Mouse (Mus musculus): ENCODE results near the gene Oser1. TPM values are rescaled to one million over a fixed set of nuclear protein-coding genes. Genes with fewer than 3 reads are reported as not detected.

The Oser1 gene
- polyA plus RNA-seq, 1 experiment from 2014 or later: 79.0 TPM

DNA sequence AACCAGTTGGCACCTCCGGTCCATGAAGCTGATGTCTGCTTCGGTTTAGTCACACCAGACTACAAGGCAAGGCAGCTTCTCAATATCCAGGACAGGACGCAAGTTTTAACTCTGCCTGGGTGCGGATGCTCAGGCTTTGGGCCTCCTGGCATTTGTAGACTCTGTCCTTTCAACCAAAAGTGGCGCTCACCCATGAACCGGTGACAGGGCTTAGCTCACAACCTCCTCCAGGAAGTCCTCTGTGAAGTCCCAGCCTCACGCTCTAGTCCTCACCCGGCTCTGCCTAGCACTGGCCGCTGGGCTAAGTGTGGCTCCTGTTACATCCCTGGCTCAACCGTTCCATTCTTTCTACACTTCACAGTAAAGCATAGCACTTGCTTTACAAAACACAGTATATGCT, 31.3 kb downstream of the Oser1 start:
- H3K27me3 ChIP-seq (replicated peaks; ENCODE audit: control insufficient read depth, insufficient read depth, low read length): no peaks in the 10 kb centered on the region
- no peak overlapping the region for H3K4me2 ChIP-seq (ENCODE audit: low read depth, low read length)
- 87% methylated on average over 10 of the region's 10 CpGs for WGBS
- H3K9me3 ChIP-seq (ENCODE audit: control insufficient read depth, low read length): no peaks in the 10 kb centered on the region
- H3K36me3 ChIP-seq (ENCODE audit: control insufficient read depth, insufficient read depth, low read length): no peaks in the 10 kb centered on the region
- no peak overlapping the region for H3K4me3 ChIP-seq (ENCODE audit: low read depth, low read length)
- DNase-seq (ENCODE audit: low spot score) (no peak), ATAC-seq (ENCODE audit: low read depth) (no peak)
- peaks cover 8% of the 10 kb centered on the region for H3K4me1 ChIP-seq (ENCODE audit: control insufficient read depth, insufficient read depth, low read length)
- H3K27ac ChIP-seq (replicated peaks; ENCODE audit: low read depth, low read length): no peak overlapping the region
- H3K9ac ChIP-seq (ENCODE audit: low read depth, low read length): no peak overlapping the region

DNA sequence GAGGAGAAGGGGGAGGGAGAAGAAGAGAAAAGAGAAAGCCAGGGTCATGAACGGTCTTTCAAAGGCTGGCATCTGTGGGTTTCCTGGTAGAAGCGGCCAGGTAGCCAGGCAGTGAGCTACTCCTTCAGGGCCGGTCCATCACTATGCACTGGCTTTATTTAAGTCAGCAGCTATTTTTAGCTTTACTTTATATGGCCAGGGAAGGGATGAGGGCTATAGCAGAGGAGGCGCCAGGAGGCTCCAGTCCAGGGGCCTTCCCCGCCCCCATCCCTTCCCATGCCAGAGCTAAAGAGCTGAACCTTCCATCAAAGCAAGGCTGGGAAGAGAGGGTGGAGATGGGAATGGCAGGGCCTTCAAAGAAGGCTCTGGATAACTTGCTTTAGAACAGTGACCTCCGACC, 32.1 kb downstream of the Oser1 start:
- ATAC-seq (ENCODE audit: low read depth) (no peak), DNase-seq (ENCODE audit: low spot score) (no peak)
- no peak overlapping the region for H3K4me2 ChIP-seq (ENCODE audit: low read depth, low read length)
- H3K27ac ChIP-seq (replicated peaks; ENCODE audit: low read depth, low read length): no peak overlapping the region
- peaks cover under 1% of the 10 kb centered on the region; the same call in 1 of the 2 replicates for H3K4me1 ChIP-seq (ENCODE audit: control insufficient read depth, insufficient read depth, low read length)
- H3K27me3 ChIP-seq (replicated peaks; ENCODE audit: control insufficient read depth, insufficient read depth, low read length): no peaks in the 10 kb centered on the region
- H3K36me3 ChIP-seq (ENCODE audit: control insufficient read depth, insufficient read depth, low read length): no peaks in the 10 kb centered on the region
- no peak overlapping the region for H3K9ac ChIP-seq (ENCODE audit: low read depth, low read length)
- WGBS: 73% methylated on average over 6 of the region's 6 CpGs
- no peak overlapping the region for H3K4me3 ChIP-seq (ENCODE audit: low read depth, low read length)
- no peaks in the 10 kb centered on the region for H3K9me3 ChIP-seq (ENCODE audit: control insufficient read depth, low read length)

DNA sequence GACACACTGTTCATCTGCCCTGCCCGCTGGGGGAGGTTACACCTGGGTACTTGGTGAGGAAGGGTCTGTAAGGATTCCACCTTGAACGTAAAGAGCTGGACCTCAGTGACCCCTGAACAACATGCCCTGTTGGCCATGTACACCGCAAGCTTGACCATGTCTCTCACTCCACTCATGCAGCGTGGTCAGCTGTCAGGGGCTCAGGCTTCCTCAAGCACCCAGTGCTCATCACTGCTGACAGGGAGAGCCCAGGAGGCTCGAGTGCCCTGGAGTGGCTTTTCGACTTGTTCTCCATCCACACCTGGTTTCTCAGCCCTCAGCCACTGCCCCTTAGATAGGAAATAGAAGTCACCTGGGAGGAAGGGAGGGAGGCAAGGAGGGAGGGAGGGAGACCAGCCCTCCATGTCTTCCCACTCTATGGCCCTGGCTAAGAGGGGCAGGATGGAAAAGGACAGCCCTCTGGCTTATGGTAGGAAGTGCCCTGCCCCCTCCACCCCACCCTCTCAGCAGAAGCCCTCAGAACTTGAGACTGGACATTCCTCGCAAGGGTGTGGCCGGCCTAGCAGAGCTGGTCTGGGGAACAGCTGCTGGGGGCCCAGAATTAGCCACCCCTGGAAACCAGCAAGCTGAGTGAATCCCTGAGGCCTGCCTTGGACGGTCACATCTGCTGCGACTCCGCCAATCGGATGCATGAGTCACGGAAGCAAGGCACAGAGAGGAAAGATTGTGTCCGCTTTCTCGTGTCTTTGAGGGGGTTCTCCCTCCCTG, 37.9 kb downstream of the Oser1 start:
- Histone ChIP-seq H3K36me3 (ENCODE audit: control insufficient read depth, insufficient read depth, low read length) (no peaks in the 10 kb centered on the region), H3K4me1 (ENCODE audit: control insufficient read depth, insufficient read depth, low read length) (no peaks in the 10 kb centered on the region), H3K9me3 (ENCODE audit: control insufficient read depth, low read length) (no peaks in the 10 kb centered on the region), H3K27me3 (replicated peaks; ENCODE audit: control insufficient read depth, insufficient read depth, low read length) (no peaks in the 10 kb centered on the region), H3K9ac (ENCODE audit: low read depth, low read length) (no peak overlapping the region), H3K4me3 (ENCODE audit: low read depth, low read length) (no peak overlapping the region), H3K4me2 (ENCODE audit: low read depth, low read length) (no peak overlapping the region), H3K27ac (replicated peaks; ENCODE audit: low read depth, low read length) (peak overlapping the region; percentile 28)
- ATAC-seq (ENCODE audit: low read depth) (peak; percentile 93), DNase-seq (ENCODE audit: low spot score) (peak; percentile 82)
- WGBS: 56% methylated on average over 15 of the region's 15 CpGs

GRCm38 (mm10) chr2:163385126-163385525, 39.4 kb downstream of the Oser1 start:
- DNase-seq (ENCODE audit: low spot score) (no peak), ATAC-seq (ENCODE audit: low read depth) (no peak)
- Histone ChIP-seq H3K4me3 (ENCODE audit: low read depth, low read length) (no peak overlapping the region), H3K4me2 (ENCODE audit: low read depth, low read length) (no peak overlapping the region), H3K4me1 (ENCODE audit: control insufficient read depth, insufficient read depth, low read length) (no peaks in the 10 kb centered on the region), H3K9me3 (ENCODE audit: control insufficient read depth, low read length) (no peaks in the 10 kb centered on the region), H3K9ac (ENCODE audit: low read depth, low read length) (no peak overlapping the region), H3K27me3 (replicated peaks; ENCODE audit: control insufficient read depth, insufficient read depth, low read length) (no peaks in the 10 kb centered on the region), H3K27ac (replicated peaks; ENCODE audit: low read depth, low read length) (no peak overlapping the region), H3K36me3 (ENCODE audit: control insufficient read depth, insufficient read depth, low read length) (no peaks in the 10 kb centered on the region)
- 78% methylated on average over 6 of the region's 6 CpGs for WGBS

DNA sequence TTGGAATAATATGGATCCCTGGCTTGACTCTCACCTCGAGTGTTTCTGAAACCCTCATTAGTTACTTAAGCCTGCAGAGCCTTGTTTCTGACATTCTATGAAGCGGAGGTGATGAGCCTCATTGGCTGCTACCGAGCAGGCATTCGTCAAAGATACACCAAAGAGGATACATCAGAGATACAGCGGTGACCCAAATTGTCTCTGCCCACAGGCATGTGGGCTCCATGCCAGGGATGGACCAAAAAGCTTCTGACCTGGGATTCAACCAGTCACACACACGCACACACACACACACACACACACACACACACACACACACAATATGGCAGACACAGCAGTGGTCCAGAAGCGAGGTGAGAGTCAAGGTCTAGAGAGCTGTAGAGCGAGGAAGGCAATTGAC, 43.3 kb downstream of the Oser1 start:
- H3K9me3 ChIP-seq (ENCODE audit: control insufficient read depth, low read length): no peaks in the 10 kb centered on the region
- H3K9ac ChIP-seq (ENCODE audit: low read depth, low read length): no peak overlapping the region
- peaks cover 7% of the 10 kb centered on the region for H3K27me3 ChIP-seq (replicated peaks; ENCODE audit: control insufficient read depth, insufficient read depth, low read length)
- no peaks in the 10 kb centered on the region for H3K4me1 ChIP-seq (ENCODE audit: control insufficient read depth, insufficient read depth, low read length)
- DNase-seq (ENCODE audit: low spot score): no peak
- ATAC-seq (ENCODE audit: low read depth): no peak
- H3K27ac ChIP-seq (replicated peaks; ENCODE audit: low read depth, low read length): no peak overlapping the region
- 89% methylated on average over 8 of the region's 8 CpGs for WGBS
- no peaks in the 10 kb centered on the region for H3K36me3 ChIP-seq (ENCODE audit: control insufficient read depth, insufficient read depth, low read length)
- H3K4me2 ChIP-seq (ENCODE audit: low read depth, low read length): no peak overlapping the region
- H3K4me3 ChIP-seq (ENCODE audit: low read depth, low read length): no peak overlapping the region

GRCm38 (mm10) chr2:163379366-163379765, 45.1 kb downstream of the Oser1 start:
- ATAC-seq (ENCODE audit: low read depth) (no peak), DNase-seq (ENCODE audit: low spot score) (no peak)
- Histone ChIP-seq H3K9me3 (ENCODE audit: control insufficient read depth, low read length) (no peaks in the 10 kb centered on the region), H3K4me2 (ENCODE audit: low read depth, low read length) (no peak overlapping the region), H3K27ac (replicated peaks; ENCODE audit: low read depth, low read length) (no peak overlapping the region), H3K27me3 (replicated peaks; ENCODE audit: control insufficient read depth, insufficient read depth, low read length) (peaks cover 24% of the 10 kb centered on the region), H3K9ac (ENCODE audit: low read depth, low read length) (no peak overlapping the region), H3K36me3 (ENCODE audit: control insufficient read depth, insufficient read depth, low read length) (no peaks in the 10 kb centered on the region), H3K4me1 (ENCODE audit: control insufficient read depth, insufficient read depth, low read length) (no peaks in the 10 kb centered on the region), H3K4me3 (ENCODE audit: low read depth, low read length) (no peak overlapping the region)
- WGBS: 60% methylated on average over 5 of the region's 5 CpGs

DNA sequence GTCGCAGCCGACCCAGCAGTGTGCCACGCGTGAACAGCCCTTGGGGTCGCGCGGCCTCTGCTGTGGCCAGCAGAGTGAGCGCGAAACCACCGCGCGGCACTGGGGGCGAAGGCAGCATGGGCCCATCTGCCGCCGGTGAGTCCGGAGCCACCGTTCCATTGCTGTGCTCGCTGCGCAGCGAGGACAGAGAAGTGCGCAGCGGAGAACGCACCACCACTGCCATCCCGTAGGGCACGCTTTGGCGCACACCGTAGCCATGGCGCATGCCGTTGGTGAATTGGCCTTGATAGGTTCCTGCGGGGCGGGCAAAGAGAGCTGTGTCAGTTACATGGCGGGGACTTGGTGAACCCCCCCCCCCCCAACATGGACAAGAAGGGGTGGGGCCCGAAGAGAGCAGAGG, 48.4 kb downstream of the Oser1 start:
- 53% methylated on average over 31 of the region's 33 CpGs for WGBS
- H3K9ac ChIP-seq (ENCODE audit: low read depth, low read length): no peak overlapping the region
- H3K27ac ChIP-seq (replicated peaks; ENCODE audit: low read depth, low read length): no peak overlapping the region
- H3K27me3 ChIP-seq (replicated peaks; ENCODE audit: control insufficient read depth, insufficient read depth, low read length): peaks cover 24% of the 10 kb centered on the region
- H3K4me1 ChIP-seq (ENCODE audit: control insufficient read depth, insufficient read depth, low read length): no peaks in the 10 kb centered on the region
- ATAC-seq (ENCODE audit: low read depth) (no peak), DNase-seq (ENCODE audit: low spot score) (no peak)
- no peaks in the 10 kb centered on the region for H3K36me3 ChIP-seq (ENCODE audit: control insufficient read depth, insufficient read depth, low read length)
- H3K9me3 ChIP-seq (ENCODE audit: control insufficient read depth, low read length): no peaks in the 10 kb centered on the region
- no peak overlapping the region for H3K4me3 ChIP-seq (ENCODE audit: low read depth, low read length)
- H3K4me2 ChIP-seq (ENCODE audit: low read depth, low read length): peak overlapping the region; percentile 23

DNA sequence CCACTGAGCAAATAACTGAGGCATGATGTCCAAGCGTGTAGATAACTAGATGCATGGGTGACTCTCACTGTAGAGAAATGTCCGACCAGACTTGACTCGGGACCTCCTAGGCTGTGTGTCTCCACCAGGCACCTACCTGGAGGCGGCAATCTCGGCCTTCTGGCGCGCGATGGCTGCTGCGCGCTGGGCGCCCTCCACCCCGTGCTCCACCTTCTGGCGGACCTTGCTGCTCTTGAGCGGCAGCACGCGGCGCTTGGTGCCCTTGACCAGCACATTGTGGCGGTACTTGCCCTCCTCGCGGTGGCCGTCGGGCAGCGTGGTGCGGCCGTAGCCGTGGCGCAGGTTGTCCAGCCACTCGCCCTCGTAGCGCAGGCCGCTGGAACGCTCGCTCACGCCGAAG, 49.0 kb downstream of the Oser1 start:
- Histone ChIP-seq H3K4me3 (ENCODE audit: low read depth, low read length) (no peak overlapping the region), H3K4me2 (ENCODE audit: low read depth, low read length) (peak overlapping the region; percentile 23), H3K9ac (ENCODE audit: low read depth, low read length) (no peak overlapping the region), H3K27ac (replicated peaks; ENCODE audit: low read depth, low read length) (no peak overlapping the region), H3K4me1 (ENCODE audit: control insufficient read depth, insufficient read depth, low read length) (no peaks in the 10 kb centered on the region), H3K9me3 (ENCODE audit: control insufficient read depth, low read length) (no peaks in the 10 kb centered on the region), H3K27me3 (replicated peaks; ENCODE audit: control insufficient read depth, insufficient read depth, low read length) (peaks cover 24% of the 10 kb centered on the region), H3K36me3 (ENCODE audit: control insufficient read depth, insufficient read depth, low read length) (no peaks in the 10 kb centered on the region)
- ATAC-seq (ENCODE audit: low read depth) (no peak), DNase-seq (ENCODE audit: low spot score) (no peak)
- 51% methylated on average over 22 of the region's 35 CpGs for WGBS

- DNase-seq (ENCODE audit: low spot score) (no peak), ATAC-seq (ENCODE audit: low read depth) (no peak)
These were observed 51.9 kb downstream of the Oser1 start for GRCm38 (mm10) chr2:163372627-163373026.

More at GRCm38 (mm10) chr2:163372627-163373026, 51.9 kb downstream of the Oser1 start:
- Histone ChIP-seq H3K9me3 (ENCODE audit: control insufficient read depth, low read length) (no peaks in the 10 kb centered on the region), H3K4me3 (ENCODE audit: low read depth, low read length) (no peak overlapping the region), H3K27ac (replicated peaks; ENCODE audit: low read depth, low read length) (no peak overlapping the region), H3K4me2 (ENCODE audit: low read depth, low read length) (no peak overlapping the region), H3K27me3 (replicated peaks; ENCODE audit: control insufficient read depth, insufficient read depth, low read length) (peaks cover 24% of the 10 kb centered on the region), H3K4me1 (ENCODE audit: control insufficient read depth, insufficient read depth, low read length) (no peaks in the 10 kb centered on the region), H3K36me3 (ENCODE audit: control insufficient read depth, insufficient read depth, low read length) (no peaks in the 10 kb centered on the region), H3K9ac (ENCODE audit: low read depth, low read length) (no peak overlapping the region)
- WGBS: 92% methylated on average over 1 of the region's 1 CpGs

All from embryonic facial prominence, embryonic 14.5 days (tissue).